Mouse (Mus musculus): ENCODE data around the gene Ppara.

Gene Ppara

DNA sequence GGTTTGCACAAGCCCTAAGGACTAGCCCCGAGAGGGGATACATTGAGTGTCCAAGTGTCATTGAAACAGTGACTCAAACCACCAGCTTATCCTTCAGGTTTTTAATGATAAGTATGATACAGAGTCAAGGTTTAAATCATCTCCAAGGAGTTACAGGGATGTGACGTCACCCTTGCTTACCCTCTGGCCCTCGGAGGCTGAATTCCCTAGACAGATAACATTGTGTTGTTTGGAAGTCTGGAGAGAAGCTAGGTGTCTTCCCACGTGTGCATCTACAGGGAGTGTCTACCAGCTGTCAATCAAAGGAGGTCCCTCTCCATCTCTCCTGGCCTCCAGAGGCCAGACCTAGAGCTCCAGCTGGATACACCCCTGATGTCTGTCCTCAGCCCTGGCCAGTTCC, 72.1 kb downstream of the Ppara start:
- no peak for ATAC-seq (ENCODE audit: low TSS enrichment)

DNA sequence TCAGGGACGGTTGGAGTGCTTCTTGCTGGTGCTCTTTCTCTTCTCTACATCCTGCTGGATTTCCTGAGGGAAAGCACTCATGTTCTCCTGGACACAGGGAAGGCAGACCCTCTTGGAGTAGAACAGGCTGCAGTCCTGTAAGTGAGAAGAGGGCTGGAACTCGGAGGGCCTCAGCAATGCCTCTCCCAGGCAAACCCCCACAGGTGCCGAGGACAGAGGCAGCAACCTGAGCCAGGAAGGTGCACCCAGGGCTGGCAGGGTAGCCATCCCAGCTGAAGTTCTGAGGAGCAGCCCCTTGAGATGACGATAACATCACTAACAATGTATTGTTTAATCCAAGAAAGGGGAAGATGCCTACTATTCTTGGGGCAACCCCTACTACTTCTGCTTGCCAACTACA, 72.6 kb downstream of the Ppara start:
- no peak for ATAC-seq (ENCODE audit: low TSS enrichment)

DNA sequence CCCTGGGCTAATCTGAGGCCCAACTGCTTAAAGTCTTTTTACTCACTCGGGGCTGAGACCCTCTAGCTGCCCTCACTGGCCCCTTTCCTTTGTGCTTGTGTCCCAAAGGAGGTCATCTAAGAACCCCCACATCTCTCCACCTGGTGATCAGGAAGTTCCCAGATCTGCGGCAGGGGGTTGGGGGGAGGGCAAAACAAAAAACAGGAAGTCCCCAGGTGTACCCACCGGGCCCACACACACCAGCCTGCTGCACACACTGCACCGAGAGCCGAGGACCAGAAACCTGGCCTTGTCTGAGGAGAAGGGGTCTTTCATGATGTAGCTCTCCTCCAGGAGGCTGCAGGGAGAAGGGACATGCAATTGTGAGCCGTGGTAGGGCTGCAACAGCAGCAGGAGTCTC, 73.2 kb downstream of the Ppara start:
- no peak for ATAC-seq (ENCODE audit: low TSS enrichment)

DNA sequence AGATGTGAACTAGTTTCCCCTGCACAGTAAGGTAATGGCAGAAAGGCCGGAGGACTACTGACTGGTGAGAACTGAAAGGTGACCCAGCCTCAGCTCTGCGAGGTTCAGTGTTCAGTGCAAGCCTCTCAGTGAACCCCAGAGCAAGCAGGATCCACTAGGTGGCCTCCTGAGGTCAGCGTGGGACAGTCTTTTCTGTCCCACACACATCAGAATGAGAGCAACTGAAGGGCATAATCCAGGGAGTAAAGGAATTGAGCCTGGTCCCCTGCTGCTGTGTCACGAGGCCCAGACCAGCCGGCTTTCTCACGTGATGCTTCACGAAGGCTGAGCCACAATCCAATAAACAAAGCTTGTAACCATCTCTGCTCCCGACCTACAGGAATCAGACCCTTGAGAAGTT, 73.7 kb downstream of the Ppara start:
- no peak for ATAC-seq (ENCODE audit: low TSS enrichment)

DNA sequence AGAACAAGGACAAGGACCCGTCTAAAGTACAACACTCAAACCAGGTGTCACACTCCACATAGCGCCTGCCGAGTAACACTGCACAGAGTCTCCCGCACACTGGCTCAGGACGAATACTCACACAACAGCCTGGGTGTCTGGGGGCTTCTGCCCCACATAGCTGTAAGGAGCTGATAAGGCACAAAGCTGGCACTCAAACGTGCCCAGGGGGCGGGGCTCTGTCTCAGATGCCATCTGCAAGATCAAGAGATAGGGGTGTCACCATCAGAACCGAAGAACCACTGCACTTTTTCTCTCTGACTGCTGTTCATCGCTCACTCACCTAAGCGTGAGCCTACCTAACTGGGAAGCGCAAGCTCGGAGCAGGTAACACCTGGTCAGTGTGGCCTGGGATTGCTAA, 74.3 kb downstream of the Ppara start:
- no peak for ATAC-seq (ENCODE audit: low TSS enrichment)

DNA sequence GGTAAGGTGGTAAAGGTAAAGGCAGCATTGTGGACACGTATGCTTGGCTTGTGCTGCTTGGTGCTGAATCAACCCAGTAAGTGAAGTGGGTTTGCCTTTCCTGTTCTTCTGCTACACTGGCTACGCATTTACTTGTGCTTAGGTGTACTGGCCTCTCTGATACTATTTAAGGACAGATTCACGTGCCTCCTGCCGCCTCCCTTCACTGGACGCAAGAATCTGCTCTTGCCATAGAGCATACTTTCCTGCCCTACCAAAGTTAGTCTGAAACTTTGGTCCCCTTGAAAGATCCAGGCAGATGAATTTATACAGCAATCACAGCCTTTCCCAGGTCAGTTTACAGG, 75.7 kb downstream of the Ppara start:
- ATAC-seq (ENCODE audit: low TSS enrichment): no peak

DNA sequence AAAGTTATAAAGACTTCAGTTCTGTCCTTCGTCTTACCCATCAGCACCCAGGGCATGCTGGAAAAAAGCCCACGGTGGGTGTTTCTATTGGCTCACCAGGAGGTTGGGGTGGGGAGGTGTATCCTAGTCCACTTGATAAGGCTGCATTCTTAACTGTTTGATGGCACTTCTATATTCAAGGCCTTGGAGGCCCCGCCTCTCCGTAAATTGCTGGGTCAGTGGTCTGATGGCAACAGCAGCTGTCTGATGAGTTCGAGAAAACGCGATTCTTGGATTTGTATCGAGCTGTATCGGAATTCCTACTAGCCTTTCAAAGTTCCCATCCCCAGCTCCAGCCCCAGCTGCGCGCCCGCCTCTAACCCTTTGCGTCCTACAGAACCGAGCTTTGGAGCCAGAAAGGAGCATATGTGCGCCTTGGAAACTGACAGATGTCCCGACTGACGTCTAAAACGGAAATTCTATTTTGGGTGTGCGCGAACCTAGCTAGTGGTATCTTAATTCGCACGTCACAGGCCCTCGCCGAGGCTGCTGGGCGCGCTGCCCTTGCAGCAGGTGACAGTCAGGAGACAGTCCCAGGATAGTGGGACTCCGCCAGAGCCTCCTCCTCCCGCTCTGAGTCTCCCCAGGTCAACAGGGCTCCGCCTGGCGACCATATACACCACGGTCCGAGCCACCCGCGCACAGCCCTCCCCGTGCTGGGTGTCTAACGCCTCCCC, 76.2 kb downstream of the Ppara start:
- peak; percentile 70 for ATAC-seq (ENCODE audit: low TSS enrichment)

DNA sequence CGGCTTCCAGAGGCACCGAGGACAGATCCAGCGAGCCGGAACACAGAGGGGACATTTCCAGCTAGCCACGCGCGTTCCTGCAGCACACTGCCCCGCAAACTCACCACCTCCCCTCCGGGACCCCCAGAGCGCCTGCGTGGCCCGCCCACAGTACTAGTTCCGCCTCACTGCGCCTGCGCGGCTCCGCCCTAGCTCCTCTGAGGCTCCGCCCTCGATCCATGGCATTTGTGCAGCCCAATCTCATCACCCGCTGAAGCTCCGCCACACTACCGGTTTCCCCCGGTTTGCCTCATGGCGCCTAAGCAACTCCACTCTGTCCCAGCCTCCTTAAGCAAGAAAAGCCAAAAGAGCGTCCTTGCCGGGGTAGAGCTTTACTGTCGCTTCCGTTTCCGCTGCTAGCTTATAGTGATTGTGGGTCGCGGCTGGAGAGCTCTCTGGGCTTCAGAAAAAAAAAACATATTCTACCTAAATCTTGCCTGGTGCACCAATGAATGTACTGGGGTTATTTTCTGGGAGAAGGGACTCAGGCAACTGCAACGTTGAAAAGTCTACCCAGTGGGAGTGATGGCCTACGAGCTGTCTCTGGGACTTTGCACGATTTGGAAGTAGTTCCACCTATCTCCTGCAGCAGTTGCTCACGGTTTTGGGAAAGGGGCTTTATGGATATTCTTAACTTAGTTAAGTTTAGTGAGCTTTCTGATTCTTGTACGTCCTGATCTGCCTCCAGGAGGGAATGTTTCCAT, 76.9 kb downstream of the Ppara start, which contains the start of gene Cdpf1:
Cdpf1 (minus strand) TSS at position 163 of the 743 bp plus-strand sequence.
- peak; percentile 92 for ATAC-seq (ENCODE audit: low TSS enrichment)

DNA sequence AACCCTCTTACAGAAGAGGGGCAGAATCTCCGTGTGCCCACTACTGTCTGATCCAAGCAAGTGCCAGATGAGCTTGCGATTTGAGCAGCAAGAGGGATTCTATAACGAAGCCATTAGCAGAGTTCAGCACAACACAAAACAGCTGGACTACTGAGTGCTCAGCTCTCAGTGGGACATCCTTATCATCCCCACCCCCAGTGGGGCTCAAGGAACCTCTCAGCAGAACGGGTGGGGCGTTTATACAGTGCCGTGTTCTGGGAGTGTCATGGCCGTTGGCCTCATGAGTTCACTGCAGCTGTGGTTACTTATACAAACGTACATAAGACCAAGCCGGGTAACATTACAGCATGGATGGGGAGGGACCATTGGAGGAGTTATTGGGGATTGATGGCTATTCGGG, 78.6 kb downstream of the Ppara start:
- ATAC-seq (ENCODE audit: low TSS enrichment): no peak

DNA sequence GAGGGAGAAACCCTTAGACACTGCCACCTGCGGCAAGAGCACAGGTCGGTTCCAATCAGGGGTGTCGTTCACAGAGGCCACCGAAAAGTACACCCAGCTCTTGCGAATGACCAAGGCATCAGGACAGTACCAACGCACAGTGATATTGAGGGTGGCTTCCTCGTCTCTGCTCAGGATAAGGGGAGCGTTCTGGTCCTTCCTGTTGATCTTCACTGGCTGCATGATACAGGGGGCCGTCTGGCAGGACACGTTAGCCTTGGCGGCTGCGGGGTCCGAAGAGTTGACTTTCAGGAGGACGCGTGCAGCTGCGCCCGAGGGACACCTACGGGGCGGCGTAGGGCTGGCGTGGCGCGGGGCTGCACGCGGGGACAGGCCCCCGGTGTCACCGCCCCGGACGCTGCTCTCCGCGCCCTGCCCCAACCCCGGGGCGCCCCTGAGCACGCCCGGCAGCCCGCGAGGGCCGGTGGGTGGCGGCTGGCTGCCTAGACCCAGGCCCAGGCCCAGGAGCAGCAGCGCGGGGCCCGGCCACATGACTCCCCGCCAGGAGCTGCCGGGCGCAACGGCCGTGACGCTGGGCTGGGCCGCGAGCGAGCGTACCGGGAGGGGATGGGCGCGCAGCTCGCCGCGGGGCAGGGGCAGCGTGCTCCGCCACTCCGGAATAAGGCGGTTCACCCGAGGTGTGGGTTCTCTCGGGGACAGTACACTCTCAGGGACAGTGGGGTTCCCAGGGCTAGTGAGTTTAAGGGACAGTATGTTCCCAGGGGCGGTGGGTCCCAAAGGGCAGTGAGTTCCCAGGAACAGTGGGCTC, 86.6 kb downstream of the Ppara start, which contains the start of gene Pkdrej:
Pkdrej (minus strand) TSS at position 532 of the 808 bp plus-strand sequence.
- ATAC-seq (ENCODE audit: low TSS enrichment): peak; percentile 91

DNA sequence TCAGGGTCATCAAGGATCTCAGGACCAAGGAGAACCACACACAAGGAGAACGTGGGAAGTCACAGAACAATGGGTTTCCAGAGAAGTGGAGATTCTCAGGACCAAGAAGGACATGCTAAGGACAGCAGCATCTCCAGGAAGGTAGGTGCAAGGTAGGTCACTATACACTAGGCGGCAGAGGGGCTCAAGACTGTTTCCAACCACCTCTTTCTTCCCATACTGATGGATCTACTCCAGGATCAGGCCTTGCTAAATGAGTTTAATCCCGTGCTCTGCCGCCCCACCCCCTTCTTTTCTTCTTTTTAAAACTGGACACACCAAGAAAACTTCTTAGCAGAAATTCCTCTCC, 87.2 kb downstream of the Ppara start:
- ATAC-seq (ENCODE audit: low TSS enrichment): peak; percentile 50; the same call in 1 of the 2 replicates

DNA sequence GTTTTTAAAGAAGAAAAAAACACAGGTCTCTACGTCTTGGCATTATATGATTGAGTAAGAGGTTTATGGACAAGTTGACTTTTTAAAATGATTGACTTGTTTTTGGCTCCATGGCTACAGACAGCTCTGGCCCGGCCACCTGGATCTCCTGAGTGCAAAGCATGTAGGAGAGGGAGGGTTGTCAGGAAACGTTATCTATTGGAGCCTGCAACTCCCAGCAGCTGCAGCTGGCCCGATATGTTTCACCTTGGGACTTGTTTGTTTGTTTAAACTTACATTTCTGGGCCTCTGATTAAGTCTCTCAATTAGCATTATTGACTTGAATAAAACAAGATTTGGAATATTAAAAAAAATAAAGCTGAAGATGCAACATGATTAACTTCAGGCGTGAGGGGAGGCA, 91.9 kb downstream of the Ppara start:
- no peak for ATAC-seq (ENCODE audit: low TSS enrichment)

DNA sequence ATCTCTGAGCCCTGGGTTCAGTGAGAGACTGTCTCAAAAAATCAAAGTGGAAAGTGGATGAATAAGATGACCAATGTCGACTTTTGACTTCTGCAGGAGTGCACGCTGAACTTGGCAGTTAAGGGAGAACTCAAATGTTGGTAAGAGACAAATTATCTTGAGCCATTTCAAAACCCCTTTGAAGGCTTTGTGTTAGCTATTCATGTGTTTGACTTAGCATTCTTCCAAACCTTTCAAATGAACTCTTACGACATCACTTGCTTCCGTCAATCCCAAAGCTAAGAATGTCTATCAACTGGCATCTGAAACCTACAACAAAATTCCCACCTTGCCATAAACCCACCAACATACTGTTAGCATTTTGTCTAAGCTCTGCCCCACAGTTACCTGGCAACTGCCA, 93.3 kb downstream of the Ppara start:
- no peak for ATAC-seq (ENCODE audit: low TSS enrichment)

DNA sequence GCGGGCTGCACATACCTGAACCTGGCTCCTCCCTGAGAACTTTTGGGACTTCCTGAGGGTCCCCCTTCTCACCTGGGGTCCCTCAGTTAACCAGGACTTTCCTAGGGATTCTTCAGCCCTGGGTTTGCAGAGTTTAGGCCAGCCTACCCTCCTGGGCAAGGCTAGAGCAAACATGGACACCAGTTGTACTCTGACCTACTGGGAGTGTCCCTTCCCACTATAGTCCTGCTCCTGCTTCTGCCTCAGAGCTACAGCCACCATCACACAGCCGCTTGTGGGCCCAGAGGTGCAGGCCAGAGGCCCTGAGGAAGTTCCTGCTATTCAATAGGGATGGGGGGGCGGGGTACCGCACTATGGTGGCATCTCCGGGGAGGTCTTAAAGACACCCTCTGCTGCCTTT, 94.7 kb downstream of the Ppara start:
- ATAC-seq (ENCODE audit: low TSS enrichment): no peak

DNA sequence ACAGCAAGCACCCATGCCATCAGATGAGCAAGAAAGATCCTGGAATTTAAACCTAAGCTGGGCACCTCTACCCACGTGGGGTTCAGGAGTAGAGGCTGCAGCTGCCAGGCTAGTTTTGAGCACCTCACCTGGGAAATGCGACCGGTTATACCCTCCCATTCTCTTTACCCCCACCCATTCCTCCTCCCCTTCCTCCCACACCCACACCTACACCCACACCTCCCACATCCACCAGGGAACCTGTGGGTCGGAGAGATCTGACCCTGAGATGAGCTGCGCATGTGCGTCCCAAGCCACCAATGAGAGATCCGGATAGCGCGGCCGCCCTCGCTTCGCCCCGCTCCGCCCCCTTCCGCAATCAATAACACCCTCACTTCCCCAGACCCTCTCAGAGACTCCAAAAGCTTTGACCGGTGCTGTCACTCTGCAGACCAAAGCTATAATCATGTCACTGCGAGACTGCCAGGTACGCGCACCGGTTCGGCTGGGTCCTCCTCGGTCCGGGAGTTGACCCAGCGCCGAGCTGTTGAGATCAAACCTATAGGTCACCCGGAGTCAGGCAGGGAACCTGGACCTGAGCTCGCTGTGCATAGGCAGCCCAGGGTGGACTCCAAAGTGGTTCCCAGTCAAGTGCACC, 97.3 kb downstream of the Ppara start, which contains the start of gene Ttc38:
Ttc38 (plus strand) TSS at position 353 of the 637 bp plus-strand sequence.
- ATAC-seq (ENCODE audit: low TSS enrichment): peak; percentile 96

DNA sequence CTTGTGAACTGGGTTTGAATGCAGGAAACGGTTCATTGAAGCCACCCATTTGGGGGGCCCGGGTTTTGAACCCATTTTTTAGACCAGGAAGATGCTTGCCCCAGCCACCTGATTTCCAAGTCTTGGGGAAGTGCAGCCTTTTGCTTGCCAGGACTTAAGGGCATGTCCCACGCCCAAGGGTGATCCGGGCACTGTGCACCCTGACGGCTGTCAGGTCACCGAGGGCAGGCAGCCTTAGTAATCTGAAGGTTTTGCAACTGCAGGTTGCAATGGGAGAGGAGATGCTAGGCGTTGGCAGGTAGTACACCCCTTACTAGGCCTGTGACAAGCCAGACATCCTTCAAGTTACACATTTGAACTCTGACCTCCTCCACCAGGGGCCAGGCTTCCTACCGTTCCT, 97.8 kb downstream of the Ppara start:
- no peak for ATAC-seq (ENCODE audit: low TSS enrichment)

DNA sequence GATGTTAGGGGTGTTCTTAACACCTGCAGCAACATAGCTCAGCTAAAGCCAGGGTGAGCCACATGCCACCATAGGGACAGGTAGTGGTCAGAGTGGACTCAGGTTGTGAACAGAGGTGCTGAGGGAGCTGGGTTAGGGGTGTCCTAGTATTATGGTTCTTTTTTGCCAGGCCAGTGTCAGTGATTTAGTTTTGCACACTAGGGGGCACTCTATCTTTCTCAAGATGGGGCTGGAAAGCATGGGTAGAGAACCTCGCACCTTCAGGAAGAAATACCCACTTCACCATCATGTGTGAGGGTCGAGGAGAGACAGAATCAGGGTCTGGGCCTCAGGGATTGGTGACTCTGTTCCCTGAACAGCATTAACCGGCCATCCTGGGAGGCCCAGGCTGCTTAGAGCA, 100.6 kb downstream of the Ppara start:
- no peak for ATAC-seq (ENCODE audit: low TSS enrichment)

DNA sequence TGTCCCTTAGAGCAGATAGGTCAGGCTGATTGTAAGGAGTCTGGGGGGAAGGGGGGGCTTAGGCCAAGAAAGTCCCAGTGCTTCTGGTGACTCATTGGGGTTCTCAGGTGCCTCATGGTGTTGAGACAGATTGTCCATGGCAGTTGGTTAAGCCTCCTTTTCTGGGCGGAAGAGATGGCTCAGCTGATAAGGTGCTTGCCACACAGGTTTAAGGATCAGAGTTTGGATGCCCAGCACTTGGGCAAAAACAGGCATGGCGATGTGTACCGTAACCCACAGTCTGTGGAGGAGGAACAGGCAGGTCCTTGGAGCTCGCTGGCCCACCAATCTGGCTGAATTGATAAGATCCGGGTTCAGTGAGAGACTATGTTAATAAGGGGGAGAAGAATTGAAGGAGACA, 102.1 kb downstream of the Ppara start:
- no peak for ATAC-seq (ENCODE audit: low TSS enrichment)

DNA sequence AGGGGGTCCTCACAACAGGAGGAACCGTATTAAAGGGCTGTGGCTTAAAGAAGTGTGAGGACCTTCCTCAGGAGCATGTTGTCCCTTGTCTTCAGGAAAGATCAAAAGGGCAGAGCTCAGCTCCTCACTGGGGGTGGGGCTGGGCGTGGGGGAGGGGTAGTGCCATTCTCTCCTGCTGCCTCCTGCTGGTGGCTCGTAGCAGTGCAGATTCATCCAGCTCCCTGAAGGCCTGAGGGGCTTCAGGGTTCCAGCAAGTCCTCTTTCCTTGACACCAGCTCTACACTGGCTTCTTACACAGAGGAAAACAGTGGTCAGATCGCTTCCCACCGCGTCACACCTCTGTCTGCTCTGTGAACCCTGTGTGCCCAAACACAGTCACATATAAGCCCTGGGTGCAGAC, 106.2 kb downstream of the Ppara start:
- no peak for ATAC-seq (ENCODE audit: low TSS enrichment)

DNA sequence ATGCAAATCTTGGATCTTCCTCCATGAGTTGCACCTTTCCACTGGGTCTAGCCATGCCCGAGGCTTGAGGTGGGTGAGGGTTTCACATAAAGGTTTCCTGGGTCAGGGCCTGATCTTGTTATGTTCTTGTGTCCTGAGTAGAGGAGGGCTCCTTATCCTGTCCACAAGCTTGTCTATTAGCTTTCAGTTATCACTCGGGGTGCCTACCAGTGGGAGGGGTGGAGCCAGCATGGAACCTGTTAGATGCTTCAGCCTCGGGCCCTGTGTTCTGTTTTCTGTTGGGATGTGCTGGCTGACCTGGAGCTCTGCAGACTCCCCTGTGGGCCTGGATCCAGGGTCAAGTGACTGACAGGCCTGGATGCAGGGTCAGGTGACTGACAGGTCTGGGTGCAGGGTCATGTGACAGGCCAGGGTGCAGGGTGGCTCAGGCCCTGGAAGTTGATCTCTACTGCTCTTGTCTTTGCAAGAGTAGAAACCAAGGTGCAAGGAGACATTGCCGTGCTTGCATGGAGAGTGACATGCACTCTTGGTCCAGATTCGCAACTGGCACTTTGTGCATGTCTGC, 107.1 kb downstream of the Ppara start:
- ATAC-seq (ENCODE audit: low TSS enrichment): no peak

DNA sequence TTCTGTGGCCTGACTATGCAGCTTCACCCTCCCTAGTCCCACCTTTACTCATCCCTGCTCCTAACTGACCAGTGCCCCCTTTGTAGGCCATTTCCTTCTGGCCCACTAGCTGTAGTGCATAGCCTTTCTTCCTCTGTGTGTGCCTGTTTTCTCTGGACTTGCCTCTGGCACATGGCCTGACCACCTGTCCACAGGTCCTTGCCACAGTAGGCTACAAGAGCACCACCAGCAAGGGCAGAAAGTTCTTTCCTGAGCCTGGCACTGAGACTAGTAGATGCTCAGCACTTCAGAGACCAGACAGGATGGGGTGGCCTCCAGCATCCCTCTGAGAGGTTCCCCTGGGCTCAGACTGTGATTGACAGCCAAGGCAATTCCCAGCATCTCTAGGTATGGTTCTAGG, 110.3 kb downstream of the Ppara start:
- no peak for ATAC-seq (ENCODE audit: low TSS enrichment)

Measured in frontal cortex, adult (tissue).